Mouse (Mus musculus): Measurements from ENCODE around the gene Fgd3.

GRCm38 (mm10) chr13:49349836-49350505, 29.9 kb upstream of the Fgd3 start:
- TF ChIP-seq ZKSCAN1 (IDR thresholded peaks at IDR 0.05; ENCODE audit: borderline replicate concordance, low read depth, low read length) = no peak
- TF ChIP-seq ZNF384 (IDR thresholded peaks at IDR 0.05; ENCODE audit: low read depth, low read length) = no peak
- TF ChIP-seq TBP (conservative IDR thresholded peaks at IDR 0.05; ENCODE audit: low read depth, low read length) = no peak
- TF ChIP-seq USF1 (IDR thresholded peaks at IDR 0.05; ENCODE audit: low read depth, low read length) = no peak
- TF ChIP-seq IRF4 (IDR thresholded peaks at IDR 0.05; ENCODE audit: low read depth, low read length) = no peak
- no peak for TF ChIP-seq USF2 (conservative IDR thresholded peaks at IDR 0.05; ENCODE audit: low read depth, low read length)
- no peak for TF ChIP-seq MXI1 (IDR thresholded peaks at IDR 0.05; ENCODE audit: low read depth, low read length)
